Mouse (Mus musculus): ENCODE data around the gene Ccdc30. TPM values are rescaled to one million over a fixed set of nuclear protein-coding genes. Genes with fewer than 3 reads are reported as not detected.
"Not testable (repeated sequence)": the region's sequence is repeated elsewhere in the genome, so short reads cannot be mapped to it uniquely, and the experiment has no call there.

Ccdc30 gene
- total RNA-seq, 2 experiments from 2014 or later = 19.8 to 26.1 TPM

GRCm38 (mm10) chr4:119320896-119321550 lies 94.3 kb downstream of the Ccdc30 start:
- peak in 1 of 2 experiments; percentile 4 for DNase-seq (ENCODE audit: extremely low spot score in 1 of 2, low spot score in 1 of 2)

- DNase-seq (ENCODE audit: extremely low spot score in 1 of 2, low spot score in 1 of 2) = peak; percentile 93 to 94
Observed at GRCm38 (mm10) chr4:119320131-119320830, 95.0 kb downstream of the Ccdc30 start, which contains the start of gene Ppih. TSS of gene Ppih (minus strand) at chr4:119320546.

- DNase-seq (ENCODE audit: extremely low spot score in 1 of 2, low spot score in 1 of 2) = no peak
Observed at GRCm38 (mm10) chr4:119313756-119314155, 101.6 kb downstream of the Ccdc30 start.

DNA sequence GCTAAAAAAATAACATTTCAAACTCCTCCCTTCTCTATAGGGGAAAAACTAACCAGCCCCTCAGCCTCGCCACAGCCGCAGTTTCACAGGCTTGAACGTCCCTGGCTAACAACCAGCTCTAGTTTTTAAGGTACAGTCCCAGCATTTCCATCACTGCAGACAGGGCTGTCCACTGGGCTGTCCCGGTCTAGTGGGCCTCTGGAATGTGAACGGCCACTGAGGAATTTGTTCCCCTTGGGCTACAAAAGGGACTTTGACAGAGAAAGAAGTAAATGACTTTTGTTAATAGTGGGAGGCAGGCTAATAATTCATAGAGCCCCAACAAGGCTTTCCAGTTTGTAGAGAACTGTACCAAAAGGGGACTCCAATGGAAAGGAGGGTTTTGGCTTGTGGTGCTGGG lies 109.9 kb downstream of the Ccdc30 start:
- no peak for DNase-seq (ENCODE audit: extremely low spot score in 1 of 2, low spot score in 1 of 2)

GRCm38 (mm10) chr4:119303291-119303690 lies 112.0 kb downstream of the Ccdc30 start:
- DNase-seq (ENCODE audit: extremely low spot score in 1 of 2, low spot score in 1 of 2) = no peak

DNA sequence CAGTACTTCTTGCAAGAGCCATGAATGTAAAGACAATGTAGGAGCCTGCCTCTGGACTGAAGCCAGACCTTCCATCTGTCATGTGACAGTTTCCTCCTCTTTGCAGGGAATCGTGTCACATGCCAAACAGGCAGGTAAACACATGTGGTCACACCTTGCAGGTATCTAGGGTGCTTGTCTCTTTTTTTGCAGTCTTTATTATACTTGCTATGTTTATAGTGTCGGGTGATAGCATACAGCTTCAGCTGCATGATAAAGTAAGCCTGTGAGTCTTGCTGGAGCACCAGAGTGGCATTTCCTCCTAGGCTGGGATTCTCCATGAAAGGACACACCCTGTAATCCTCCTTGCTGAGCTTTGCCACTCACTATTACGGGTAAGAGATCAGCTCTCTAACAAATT lies 113.5 kb downstream of the Ccdc30 start:
- no peak for DNase-seq (ENCODE audit: extremely low spot score in 1 of 2, low spot score in 1 of 2)

DNA sequence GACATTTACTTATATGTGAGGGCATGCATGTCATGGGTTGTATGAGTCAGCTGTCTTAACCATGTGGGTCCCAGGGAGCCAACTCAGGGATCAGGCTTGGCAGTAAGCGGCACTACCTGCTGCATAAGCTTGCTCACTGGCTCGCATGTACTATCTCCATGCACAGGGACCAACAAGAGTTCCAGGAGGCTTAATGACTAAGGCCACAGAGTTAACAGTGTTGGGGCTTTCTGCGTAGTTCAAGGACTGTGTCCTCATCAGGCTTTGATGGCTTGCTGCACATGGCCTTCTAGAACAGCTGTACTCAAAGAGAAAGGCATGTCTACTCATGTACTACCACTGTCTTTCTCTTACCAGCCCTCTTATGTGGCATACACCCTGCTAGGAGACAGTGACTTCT lies 114.6 kb downstream of the Ccdc30 start:
- DNase-seq (ENCODE audit: extremely low spot score in 1 of 2, low spot score in 1 of 2) = no peak

DNA sequence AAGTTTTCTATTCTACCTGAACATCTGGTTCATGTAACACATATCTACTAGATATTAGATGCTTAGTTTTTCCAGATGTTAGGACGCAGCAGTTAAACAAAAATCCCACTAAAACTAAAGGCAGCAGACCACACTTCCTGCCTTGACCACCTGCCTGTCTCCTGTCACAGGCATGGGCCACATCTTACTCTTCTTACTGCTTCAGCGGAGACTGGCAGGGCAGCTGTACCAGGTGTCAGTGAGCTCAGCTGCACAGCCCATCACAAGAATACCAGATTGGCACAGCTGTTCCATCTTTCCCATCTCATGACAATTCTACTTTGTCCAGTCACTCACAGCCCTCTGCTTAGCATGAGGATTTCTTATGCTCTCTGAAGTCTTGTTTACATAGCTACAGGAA lies 118.0 kb downstream of the Ccdc30 start:
- DNase-seq (ENCODE audit: extremely low spot score in 1 of 2, low spot score in 1 of 2) = no peak

DNA sequence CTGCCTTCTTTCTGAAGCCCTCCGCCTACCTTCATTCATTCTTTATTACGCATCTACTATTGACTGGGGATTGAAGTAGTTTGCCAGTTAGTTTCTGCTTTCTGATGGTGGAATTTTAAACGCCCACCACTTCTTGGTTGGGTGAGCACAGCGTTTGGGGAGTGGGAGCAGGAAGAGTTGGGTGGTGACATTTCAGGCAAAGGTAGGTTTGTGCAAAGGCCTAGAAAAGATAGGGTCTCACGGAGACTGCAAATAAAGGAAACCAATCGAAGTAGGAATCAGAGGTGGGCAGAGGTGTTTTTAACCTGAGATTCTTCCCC lies 120.2 kb downstream of the Ccdc30 start:
- DNase-seq (ENCODE audit: extremely low spot score in 1 of 2, low spot score in 1 of 2) = no peak

GRCm38 (mm10) chr4:119294415-119295133 lies 120.7 kb downstream of the Ccdc30 start, which contains the start of gene Ybx1:
TSS of gene Ybx1 (minus strand) at chr4:119294604.
- peak; percentile 100 for DNase-seq (ENCODE audit: extremely low spot score in 1 of 2, low spot score in 1 of 2)

DNA sequence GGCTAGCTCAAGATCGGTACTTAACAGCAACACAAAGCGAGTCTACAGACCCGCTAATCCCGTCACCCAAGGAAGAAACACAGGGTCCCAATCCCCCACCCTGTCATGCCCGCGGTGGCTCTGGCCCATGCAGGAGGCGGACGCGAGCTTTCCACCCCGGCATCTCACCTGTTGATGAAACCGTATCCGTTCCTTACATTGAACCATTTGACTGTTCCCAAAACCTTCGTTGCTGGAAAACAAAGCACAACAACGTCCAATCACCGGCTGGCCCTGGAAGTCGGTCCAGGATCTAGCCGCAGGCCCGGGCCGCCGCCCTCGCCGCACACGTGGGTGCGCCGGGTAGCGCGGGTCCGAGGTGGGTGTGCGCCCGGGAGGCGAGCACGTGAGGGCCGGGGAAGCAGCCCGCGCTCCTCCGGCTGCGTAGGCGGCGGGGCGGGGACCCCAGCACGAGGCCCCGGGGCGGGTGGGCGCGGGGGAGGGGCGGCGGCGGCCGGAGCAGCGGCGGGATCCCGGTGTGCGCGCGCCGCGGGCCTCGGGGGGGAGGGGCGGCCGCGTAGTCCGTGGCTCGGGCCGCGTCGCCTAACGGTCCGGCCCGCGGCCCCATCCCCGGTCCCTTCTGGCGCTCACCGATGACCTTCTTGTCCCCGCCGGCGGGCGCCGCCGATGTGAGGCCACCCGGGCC lies 121.6 kb downstream of the Ccdc30 start:
- peak; percentile 8 to 19 for DNase-seq (ENCODE audit: extremely low spot score in 1 of 2, low spot score in 1 of 2)

DNA sequence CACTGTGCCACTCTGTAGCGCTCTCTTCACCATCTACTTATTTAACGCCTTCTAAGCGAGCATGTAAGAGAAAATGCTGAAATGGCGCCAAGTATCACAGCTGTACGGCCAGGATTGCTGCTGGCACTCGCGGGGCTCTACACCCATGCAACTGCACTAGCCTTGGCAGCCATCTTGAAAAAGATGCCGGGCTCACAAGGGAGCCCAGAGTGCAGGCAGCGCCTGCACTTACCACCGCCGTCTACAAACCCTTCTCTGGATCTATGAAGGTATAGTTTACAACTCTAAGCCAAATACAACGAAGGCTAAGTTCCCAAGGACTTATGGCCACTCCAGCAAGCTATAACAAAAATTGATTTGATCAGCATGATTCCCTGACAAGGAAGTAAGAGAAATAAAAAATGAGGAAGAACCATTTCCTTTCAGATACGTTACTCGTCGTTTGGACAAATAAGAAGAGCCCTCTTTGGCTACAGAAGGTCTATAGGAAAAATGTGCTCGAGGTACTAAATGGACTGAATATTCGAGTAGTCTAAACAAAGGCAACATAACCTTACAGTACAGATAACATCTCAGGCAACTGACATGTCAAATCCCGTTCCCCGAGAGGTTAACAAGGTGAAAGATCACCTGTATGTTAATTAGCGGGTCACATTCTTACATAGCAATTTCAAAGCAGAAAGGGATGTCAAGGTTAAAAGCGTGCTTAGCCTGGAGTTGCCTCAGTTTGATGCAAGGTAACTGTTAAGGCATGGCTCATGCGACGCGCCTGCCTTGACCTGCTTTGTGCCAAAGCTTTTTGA lies 122.3 kb downstream of the Ccdc30 start:
- peak; percentile 24 to 30 for DNase-seq (ENCODE audit: extremely low spot score in 1 of 2, low spot score in 1 of 2)

- no peak for DNase-seq (ENCODE audit: extremely low spot score in 1 of 2, low spot score in 1 of 2)
Observed at GRCm38 (mm10) chr4:119291921-119292320, 123.4 kb downstream of the Ccdc30 start.

DNA sequence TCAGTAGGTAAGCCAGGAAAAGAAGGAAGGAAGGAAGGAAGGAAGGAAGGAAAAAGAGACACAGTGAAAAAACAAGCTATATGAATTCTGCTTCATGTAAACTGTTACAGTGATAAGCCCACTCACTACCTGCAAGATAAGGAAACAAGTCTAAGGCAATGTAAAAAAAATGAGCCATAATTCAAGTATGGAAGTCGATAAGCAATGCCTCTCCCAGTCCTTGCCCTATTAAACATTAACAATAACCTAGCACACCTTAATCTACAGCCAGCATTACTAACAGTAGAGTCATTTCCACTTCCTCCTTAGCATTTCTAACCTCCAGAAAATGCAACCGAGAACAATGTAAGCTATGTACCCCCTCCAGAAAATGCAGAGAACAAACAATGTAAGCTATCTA lies 130.0 kb downstream of the Ccdc30 start:
- DNase-seq (ENCODE audit: extremely low spot score in 1 of 2, low spot score in 1 of 2) = no peak

DNA sequence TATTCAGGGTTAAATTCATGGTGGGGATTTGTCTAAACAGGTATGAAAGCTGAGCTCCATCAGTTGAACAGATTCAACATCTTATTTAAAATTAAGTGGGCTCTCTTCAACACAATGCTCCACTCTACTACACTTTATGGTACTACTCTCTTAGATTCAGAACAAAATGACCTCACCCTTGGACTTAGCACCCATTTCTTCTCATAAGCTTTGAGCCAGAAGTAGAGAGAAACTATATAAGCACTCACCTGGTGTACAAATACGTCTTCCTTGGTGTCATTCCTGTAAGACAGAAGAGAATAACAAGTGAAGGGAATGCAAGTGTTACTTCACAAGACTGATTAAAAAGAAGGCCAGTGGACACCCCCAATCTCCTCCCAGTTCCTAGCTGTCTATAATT lies 130.5 kb downstream of the Ccdc30 start:
- DNase-seq (ENCODE audit: extremely low spot score in 1 of 2, low spot score in 1 of 2) = no peak

DNA sequence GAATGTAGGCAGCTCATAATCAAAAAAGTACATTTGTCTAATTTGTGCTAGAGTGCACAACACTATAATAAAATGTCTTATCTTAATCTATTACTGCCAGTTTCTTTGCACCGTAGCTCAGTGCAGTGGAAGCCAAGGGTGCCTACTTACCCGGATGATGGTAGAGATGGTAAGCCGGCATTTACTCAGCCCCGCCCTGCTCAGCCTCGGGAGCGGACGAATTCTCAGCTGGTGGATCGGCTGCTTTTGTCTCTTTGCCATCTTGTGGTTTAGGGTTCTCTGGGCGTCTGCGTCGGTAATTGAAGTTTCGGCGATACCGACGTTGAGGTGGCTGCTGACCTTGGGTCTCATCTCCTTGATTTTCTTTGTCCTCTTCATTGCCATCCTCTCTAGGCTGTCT lies 136.5 kb downstream of the Ccdc30 start:
- not testable (repeated sequence) for DNase-seq (ENCODE audit: extremely low spot score in 1 of 2, low spot score in 1 of 2)

- no peak for DNase-seq (ENCODE audit: extremely low spot score in 1 of 2, low spot score in 1 of 2)
Observed at GRCm38 (mm10) chr4:119275726-119276125, 139.6 kb downstream of the Ccdc30 start.

DNA sequence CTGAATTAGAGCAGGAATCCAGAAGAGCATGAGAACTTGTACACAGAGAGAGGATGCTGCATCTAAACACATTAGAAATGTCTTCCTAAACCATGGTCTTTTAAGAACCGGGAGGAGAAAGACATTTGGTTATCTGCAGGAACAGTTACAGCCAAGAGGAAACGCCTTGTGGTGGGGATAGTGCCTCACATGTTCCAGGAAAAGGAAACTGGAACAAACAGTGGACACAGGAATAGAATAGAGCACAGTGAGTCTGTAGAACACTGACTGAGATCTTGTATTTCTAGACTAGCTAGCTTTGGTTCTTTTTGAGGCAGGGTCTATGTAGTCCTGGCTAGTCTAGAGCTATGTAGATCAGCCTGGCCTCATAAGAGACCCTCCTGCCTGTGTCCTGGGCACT lies 140.1 kb downstream of the Ccdc30 start:
- DNase-seq (ENCODE audit: extremely low spot score in 1 of 2, low spot score in 1 of 2) = no peak

DNA sequence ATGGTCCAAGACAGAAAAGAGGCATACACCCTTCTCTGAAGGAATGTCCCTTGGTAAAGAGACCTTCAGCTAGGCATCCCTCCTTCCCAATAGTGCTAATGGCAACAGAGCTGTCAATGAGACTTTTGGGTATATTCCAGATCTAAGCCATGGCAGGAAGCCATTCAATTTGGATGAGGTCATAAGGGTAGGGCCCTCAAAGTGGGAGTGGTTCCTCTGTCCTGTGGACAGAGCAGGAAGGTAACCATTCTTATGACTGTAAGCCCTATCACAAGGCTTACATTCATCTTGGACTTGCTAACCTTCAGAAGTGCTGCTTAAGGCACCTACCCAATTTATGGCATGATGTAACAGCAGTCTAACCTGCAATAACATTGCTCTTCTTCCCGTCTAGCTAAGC lies 140.7 kb downstream of the Ccdc30 start:
- DNase-seq (ENCODE audit: extremely low spot score in 1 of 2, low spot score in 1 of 2) = no peak

Measured in layer of hippocampus, postnatal 25 days (tissue).